Mouse (Mus musculus): Measurements from ENCODE around the gene Rab26. TPM values are rescaled to one million over a fixed set of nuclear protein-coding genes. Genes with fewer than 3 reads are reported as not detected.

Gene Rab26
- polyA plus RNA-seq, 1 experiment from 2014 or later, result 0.92 TPM

DNA sequence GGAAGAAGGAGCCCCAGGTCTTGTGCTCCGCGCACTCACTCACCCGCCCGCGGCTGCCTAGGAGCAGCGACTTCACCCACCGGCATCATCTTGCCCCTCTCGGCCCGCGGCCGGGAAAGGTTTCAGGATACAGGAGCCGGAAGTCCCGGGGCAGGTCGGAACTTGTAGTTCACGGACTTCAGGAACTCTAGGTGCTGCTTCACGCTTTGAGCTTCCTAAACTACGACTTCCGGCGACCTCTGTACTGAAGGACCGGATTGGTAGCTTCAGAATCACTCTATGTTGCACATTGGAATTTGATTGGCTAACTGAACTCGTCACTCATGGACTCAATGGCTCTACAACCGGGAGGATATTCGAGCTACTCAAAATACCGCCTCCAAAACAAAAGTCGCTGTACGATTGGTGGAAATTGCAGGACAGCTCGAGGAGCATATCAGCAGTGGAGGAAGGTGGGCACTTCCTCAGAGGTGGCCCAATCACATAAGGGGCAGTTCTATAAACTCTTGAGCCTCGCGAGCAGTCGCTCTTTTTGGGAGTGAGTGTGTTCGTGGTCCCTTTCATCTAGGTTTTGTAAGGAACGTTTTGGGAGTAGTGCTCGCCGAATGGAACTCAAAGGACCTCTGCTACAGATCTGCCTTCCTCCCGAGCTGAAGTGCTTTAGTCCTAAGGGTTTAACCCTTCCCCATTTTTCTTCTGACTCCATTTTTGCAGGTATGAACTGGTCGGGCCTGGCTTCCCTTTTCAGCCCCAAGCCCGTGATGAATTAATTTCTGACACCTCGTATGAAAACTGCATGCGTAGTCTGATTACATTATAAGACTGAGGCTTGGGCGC lies 6.1 kb downstream of the Rab26 start, which contains the start of gene Traf7:
Traf7 (minus strand) TSS at position 216 of the 837 bp plus-strand sequence.
- Histone ChIP-seq H3K27me3 (ENCODE audit: control insufficient read depth, insufficient read depth, low read length) (no peaks in the 10 kb centered on the region), H3K9me3 (replicated peaks; ENCODE audit: control insufficient read depth, low read length) (no peaks in the 10 kb centered on the region), H3K4me2 (ENCODE audit: low read depth, low read length) (peak within 1 kb of the TSS; percentile 89), H3K4me3 (ENCODE audit: low read length) (peak within 1 kb of the TSS; percentile 91), H3K9ac (ENCODE audit: low read length) (peak within 1 kb of the TSS; percentile 93), H3K36me3 (ENCODE audit: control insufficient read depth, insufficient read depth) (no peaks in the 10 kb centered on the region), H3K4me1 (ENCODE audit: control insufficient read depth, insufficient read depth, low read length) (peaks cover 37% of the 10 kb centered on the region), H3K27ac (ENCODE audit: low read length) (peak within 1 kb of the TSS; percentile 85)
- peak; percentile 97 for ATAC-seq (replicated peaks; ENCODE audit: extremely low read depth, insufficient read depth, low FRiP score)
- WGBS, result under 1% methylated on average over 40 of the region's 40 CpGs

- peak overlapping the region; percentile 84 for H3K27ac ChIP-seq (ENCODE audit: low read length)
- no peak for ATAC-seq (replicated peaks; ENCODE audit: extremely low read depth, insufficient read depth, low FRiP score)
- peak overlapping the region; percentile 77 for H3K4me2 ChIP-seq (ENCODE audit: low read depth, low read length)
- no peaks in the 10 kb centered on the region for H3K9me3 ChIP-seq (replicated peaks; ENCODE audit: control insufficient read depth, low read length)
- H3K9ac ChIP-seq (ENCODE audit: low read length), result peak overlapping the region; percentile 93
- peak overlapping the region; percentile 91 for H3K4me3 ChIP-seq (ENCODE audit: low read length)
- WGBS, result under 1% methylated on average over 18 of the region's 19 CpGs
- peaks cover 35% of the 10 kb centered on the region for H3K4me1 ChIP-seq (ENCODE audit: control insufficient read depth, insufficient read depth, low read length)
- no peaks in the 10 kb centered on the region for H3K36me3 ChIP-seq (ENCODE audit: control insufficient read depth, insufficient read depth)
- no peaks in the 10 kb centered on the region for H3K27me3 ChIP-seq (ENCODE audit: control insufficient read depth, insufficient read depth, low read length)
These were observed 6.7 kb downstream of the Rab26 start for GRCm38 (mm10) chr17:24527315-24527714.

DNA sequence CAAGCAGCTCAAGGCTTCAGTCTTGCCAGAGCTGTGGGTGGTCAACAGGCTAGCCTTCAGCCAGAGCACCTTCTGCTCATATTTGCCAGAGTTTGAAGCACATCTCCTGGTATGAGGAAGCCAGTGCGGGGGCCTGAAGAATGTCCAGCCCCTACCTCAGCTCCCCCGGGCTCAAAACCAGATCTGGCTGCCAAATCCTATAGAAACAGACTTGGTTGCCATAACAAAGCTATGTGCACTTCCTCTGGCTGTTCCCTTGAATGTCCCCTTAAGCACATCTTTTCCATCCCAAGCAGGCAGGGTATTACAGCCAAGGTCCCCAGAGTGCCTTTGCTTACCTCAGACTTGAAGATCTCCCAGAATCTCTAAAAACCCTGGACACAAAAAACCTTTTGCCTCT lies 9.3 kb downstream of the Rab26 start:
- no peak overlapping the region for H3K4me3 ChIP-seq (ENCODE audit: low read length)
- H3K4me2 ChIP-seq (ENCODE audit: low read depth, low read length), result 0 out of 2 replicates have a peak overlapping the region, but pooled peaks have one; percentile 10
- peaks cover 27% of the 10 kb centered on the region for H3K4me1 ChIP-seq (ENCODE audit: control insufficient read depth, insufficient read depth, low read length)
- peak overlapping the region; percentile 77 for H3K27ac ChIP-seq (ENCODE audit: low read length)
- no peak for ATAC-seq (replicated peaks; ENCODE audit: extremely low read depth, insufficient read depth, low FRiP score)
- WGBS, result 42% methylated on average over 2 of the region's 2 CpGs
- H3K9ac ChIP-seq (ENCODE audit: low read length), result 0 out of 2 replicates have a peak overlapping the region, but pooled peaks have one; percentile 24
- H3K36me3 ChIP-seq (ENCODE audit: control insufficient read depth, insufficient read depth), result no peaks in the 10 kb centered on the region; the same call in 1 of the 2 replicates
- H3K27me3 ChIP-seq (ENCODE audit: control insufficient read depth, insufficient read depth, low read length), result no peaks in the 10 kb centered on the region
- H3K9me3 ChIP-seq (replicated peaks; ENCODE audit: control insufficient read depth, low read length), result no peaks in the 10 kb centered on the region

GRCm38 (mm10) chr17:24520450-24520849 lies 13.6 kb downstream of the Rab26 start:
- 77% methylated on average over 4 of the region's 4 CpGs for WGBS
- no peaks in the 10 kb centered on the region for H3K9me3 ChIP-seq (replicated peaks; ENCODE audit: control insufficient read depth, low read length)
- no peak for ATAC-seq (replicated peaks; ENCODE audit: extremely low read depth, insufficient read depth, low FRiP score)
- H3K4me1 ChIP-seq (ENCODE audit: control insufficient read depth, insufficient read depth, low read length), result peaks cover 6% of the 10 kb centered on the region
- H3K27ac ChIP-seq (ENCODE audit: low read length), result no peak overlapping the region
- peaks cover 9% of the 10 kb centered on the region; the same call in 1 of the 2 replicates for H3K36me3 ChIP-seq (ENCODE audit: control insufficient read depth, insufficient read depth)
- no peak overlapping the region for H3K9ac ChIP-seq (ENCODE audit: low read length)
- no peaks in the 10 kb centered on the region for H3K27me3 ChIP-seq (ENCODE audit: control insufficient read depth, insufficient read depth, low read length)
- H3K4me2 ChIP-seq (ENCODE audit: low read depth, low read length), result no peak overlapping the region
- H3K4me3 ChIP-seq (ENCODE audit: low read length), result no peak overlapping the region

GRCm38 (mm10) chr17:24514270-24515257 lies 19.4 kb downstream of the Rab26 start:
- Histone ChIP-seq H3K27me3 (ENCODE audit: control insufficient read depth, insufficient read depth, low read length) (no peaks in the 10 kb centered on the region), H3K36me3 (ENCODE audit: control insufficient read depth, insufficient read depth) (peaks cover 34% of the 10 kb centered on the region), H3K9ac (ENCODE audit: low read length) (no peak overlapping the region), H3K9me3 (replicated peaks; ENCODE audit: control insufficient read depth, low read length) (no peaks in the 10 kb centered on the region), H3K4me3 (ENCODE audit: low read length) (peak overlapping the region; percentile 9; the same call in 1 of the 2 replicates), H3K27ac (ENCODE audit: low read length) (peak overlapping the region; percentile 73), H3K4me1 (ENCODE audit: control insufficient read depth, insufficient read depth, low read length) (no peaks in the 10 kb centered on the region), H3K4me2 (ENCODE audit: low read depth, low read length) (peak overlapping the region; percentile 45; the same call in 1 of the 2 replicates)
- WGBS, result 78% methylated on average over 24 of the region's 24 CpGs
- ATAC-seq (replicated peaks; ENCODE audit: extremely low read depth, insufficient read depth, low FRiP score), result peak; percentile 68

GRCm38 (mm10) chr17:24513609-24514008 lies 20.4 kb downstream of the Rab26 start:
- ATAC-seq (replicated peaks; ENCODE audit: extremely low read depth, insufficient read depth, low FRiP score), result peak; percentile 54
- H3K4me1 ChIP-seq (ENCODE audit: control insufficient read depth, insufficient read depth, low read length), result no peaks in the 10 kb centered on the region
- peak overlapping the region; percentile 29; the same call in 1 of the 2 replicates for H3K4me2 ChIP-seq (ENCODE audit: low read depth, low read length)
- no peaks in the 10 kb centered on the region for H3K27me3 ChIP-seq (ENCODE audit: control insufficient read depth, insufficient read depth, low read length)
- no peak overlapping the region for H3K4me3 ChIP-seq (ENCODE audit: low read length)
- 48% methylated on average over 5 of the region's 5 CpGs for WGBS
- H3K9ac ChIP-seq (ENCODE audit: low read length), result no peak overlapping the region
- no peak overlapping the region for H3K27ac ChIP-seq (ENCODE audit: low read length)
- H3K9me3 ChIP-seq (replicated peaks; ENCODE audit: control insufficient read depth, low read length), result no peaks in the 10 kb centered on the region
- peaks cover 39% of the 10 kb centered on the region for H3K36me3 ChIP-seq (ENCODE audit: control insufficient read depth, insufficient read depth)

GRCm38 (mm10) chr17:24507806-24508460 lies 26.1 kb downstream of the Rab26 start:
- no peak for ATAC-seq (replicated peaks; ENCODE audit: extremely low read depth, insufficient read depth, low FRiP score)
- H3K4me2 ChIP-seq (ENCODE audit: low read depth, low read length), result no peak overlapping the region
- no peaks in the 10 kb centered on the region for H3K9me3 ChIP-seq (replicated peaks; ENCODE audit: control insufficient read depth, low read length)
- peaks cover 36% of the 10 kb centered on the region for H3K36me3 ChIP-seq (ENCODE audit: control insufficient read depth, insufficient read depth)
- 81% methylated on average over 12 of the region's 12 CpGs for WGBS
- H3K27me3 ChIP-seq (ENCODE audit: control insufficient read depth, insufficient read depth, low read length), result no peaks in the 10 kb centered on the region
- no peak overlapping the region for H3K4me3 ChIP-seq (ENCODE audit: low read length)
- H3K4me1 ChIP-seq (ENCODE audit: control insufficient read depth, insufficient read depth, low read length), result peaks cover 10% of the 10 kb centered on the region
- H3K9ac ChIP-seq (ENCODE audit: low read length), result no peak overlapping the region
- H3K27ac ChIP-seq (ENCODE audit: low read length), result no peak overlapping the region

DNA sequence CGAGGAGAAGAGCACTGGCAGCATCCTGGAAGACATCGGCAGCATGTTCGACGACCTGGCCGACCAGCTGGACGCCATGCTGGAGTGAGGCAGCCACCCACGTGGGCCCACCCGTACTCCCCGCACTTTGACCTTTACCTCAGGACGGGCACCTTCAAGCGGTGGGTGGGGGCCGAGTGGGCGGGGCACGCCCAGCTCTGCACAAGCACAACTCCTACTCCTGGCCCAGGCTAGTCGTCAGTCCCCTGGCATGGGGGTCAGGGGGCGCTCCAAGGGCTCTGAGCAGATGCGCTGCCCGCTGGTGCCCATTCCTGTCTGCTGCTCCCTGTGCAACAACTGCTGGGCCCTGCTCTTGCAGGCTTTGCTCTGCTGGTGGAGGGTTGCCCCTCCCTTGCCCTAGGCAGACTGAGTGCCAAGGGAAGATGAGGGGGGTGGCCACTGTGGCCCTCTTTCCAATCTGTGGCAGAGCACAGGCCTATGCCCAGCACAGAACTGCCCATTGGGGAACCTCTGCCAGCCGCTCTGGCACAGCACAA lies 26.8 kb downstream of the Rab26 start:
- H3K4me3 ChIP-seq (ENCODE audit: low read length), result no peak overlapping the region
- 45% methylated on average over 19 of the region's 19 CpGs for WGBS

More for the DNA sequence above, 26.8 kb downstream of the Rab26 start:
- Histone ChIP-seq H3K27me3 (ENCODE audit: control insufficient read depth, insufficient read depth, low read length) (no peaks in the 10 kb centered on the region), H3K4me1 (ENCODE audit: control insufficient read depth, insufficient read depth, low read length) (peaks cover 10% of the 10 kb centered on the region), H3K4me2 (ENCODE audit: low read depth, low read length) (no peak overlapping the region; the same call in 1 of the 2 replicates), H3K9me3 (replicated peaks; ENCODE audit: control insufficient read depth, low read length) (no peaks in the 10 kb centered on the region), H3K27ac (ENCODE audit: low read length) (no peak overlapping the region), H3K36me3 (ENCODE audit: control insufficient read depth, insufficient read depth) (peaks cover 36% of the 10 kb centered on the region), H3K9ac (ENCODE audit: low read length) (no peak overlapping the region)
- ATAC-seq (replicated peaks; ENCODE audit: extremely low read depth, insufficient read depth, low FRiP score), result no peak
